Comparison of ENCODE assay signal across 21 mouse cellular contexts in the genomic region with DNA sequence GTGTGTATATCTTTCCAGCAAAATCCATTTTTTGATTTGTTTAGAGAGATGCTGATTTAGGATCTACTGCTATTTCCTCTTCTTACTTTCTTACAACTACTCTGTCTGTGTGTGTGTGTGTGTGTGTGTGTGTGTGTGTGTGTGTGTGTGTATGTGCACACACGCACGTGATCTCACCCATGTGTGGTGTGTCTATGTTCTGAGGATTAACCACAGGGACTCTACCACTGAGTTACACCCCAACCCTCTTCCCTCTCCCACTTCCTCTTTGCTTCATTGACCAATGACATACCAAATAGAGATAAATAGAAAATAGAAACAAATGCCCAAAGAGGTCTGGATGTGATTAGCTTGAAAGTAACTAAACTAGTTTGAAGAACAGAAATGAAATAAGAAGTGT. TPM values are rescaled to one million over a fixed set of nuclear protein-coding genes. Genes with fewer than 3 reads are reported as not detected.
DNase-seq lines count a peak whose midpoint lies in the region; ATAC-seq lines count a peak whose summit lies in the region.
"Had no signal": no experiment of that assay in that cellular context is flagged by ENCODE, and none has a peak within 500 bp of the region (broad histone marks: within the 10 kb centered on the region; RNA-seq: fewer than 3 reads in every experiment).

No protein-coding gene starts in this region.

- no peak overlapping the region for H3K9ac ChIP-seq in hindbrain, embryonic 14.5 days
- H3K9ac ChIP-seq: embryonic facial prominence, embryonic 15.5 days; forebrain, embryonic 12.5 days; liver, embryonic 15.5 days; midbrain, embryonic 13.5 days; neural tube, embryonic 13.5 days had no signal

- 96% methylated on average over 2 of the region's 2 CpGs for WGBS in hindbrain, embryonic 14.5 days

- H3K36me3 ChIP-seq in hindbrain, embryonic 14.5 days (replicated peaks; ENCODE audit: control insufficient read depth, insufficient read depth), result no peaks in the 10 kb centered on the region
- H3K36me3 ChIP-seq: embryonic facial prominence, embryonic 15.5 days; forebrain, embryonic 12.5 days; liver, embryonic 15.5 days; midbrain, embryonic 13.5 days; neural tube, embryonic 13.5 days had no signal

- H3K9me3 ChIP-seq in hindbrain, embryonic 14.5 days (ENCODE audit: control insufficient read depth, low read length), result no peaks in the 10 kb centered on the region
- H3K9me3 ChIP-seq: embryonic facial prominence, embryonic 15.5 days; forebrain, embryonic 12.5 days; liver, embryonic 15.5 days; midbrain, embryonic 13.5 days had no signal

- no peaks in the 10 kb centered on the region for H3K27me3 ChIP-seq in hindbrain, embryonic 14.5 days (ENCODE audit: control insufficient read depth, insufficient read depth, low read length)
- H3K27me3 ChIP-seq: embryonic facial prominence, embryonic 15.5 days; forebrain, embryonic 12.5 days; liver, embryonic 15.5 days; midbrain, embryonic 13.5 days; neural tube, embryonic 13.5 days had no signal

- H3K4me1 ChIP-seq in hindbrain, embryonic 14.5 days (replicated peaks; ENCODE audit: control insufficient read depth, insufficient read depth, low read length), result no peaks in the 10 kb centered on the region
- H3K4me1 ChIP-seq: embryonic facial prominence, embryonic 15.5 days; forebrain, embryonic 12.5 days; midbrain, embryonic 13.5 days; neural tube, embryonic 13.5 days had no signal

- no peak overlapping the region for H3K4me2 ChIP-seq in hindbrain, embryonic 14.5 days (replicated peaks)
- H3K4me2 ChIP-seq: embryonic facial prominence, embryonic 15.5 days; forebrain, embryonic 12.5 days; liver, embryonic 15.5 days; midbrain, embryonic 13.5 days; neural tube, embryonic 13.5 days had no signal

- ATAC-seq in megakaryocyte, adult 5-6 weeks (ENCODE audit: poor library complexity, severe bottlenecking), result peak; percentile 91
- no peak for ATAC-seq in megakaryocyte-erythroid progenitor cell, adult 5-6 weeks (replicated peaks; ENCODE audit: low FRiP score, low TSS enrichment, poor library complexity, severe bottlenecking)
- no peak for ATAC-seq in hindbrain, embryonic 14.5 days (ENCODE audit: low FRiP score)
- ATAC-seq: midbrain, embryonic 13.5 days had no signal

- no peak overlapping the region for H3K27ac ChIP-seq in hindbrain, embryonic 14.5 days
- H3K27ac ChIP-seq: embryonic facial prominence, embryonic 15.5 days; forebrain, embryonic 12.5 days; kidney, postnatal 0 days; liver, embryonic 15.5 days; midbrain, embryonic 13.5 days; neural tube, embryonic 13.5 days; stomach, postnatal 0 days had no signal

- no peak overlapping the region for H3K4me3 ChIP-seq in hindbrain, embryonic 14.5 days (replicated peaks; ENCODE audit: low read length)
- H3K4me3 ChIP-seq: embryonic facial prominence, embryonic 15.5 days; forebrain, embryonic 12.5 days; liver, embryonic 15.5 days; midbrain, embryonic 13.5 days; neural tube, embryonic 13.5 days had no signal

- peak; percentile 85 for DNase-seq in heart, adult 11 months
- DNase-seq in heart, postnatal 4 days, result no peak
- peak; percentile 50 to 58 for DNase-seq in spleen, postnatal 36 days (ENCODE audit: low spot score in 2 of 2)
- no peak for DNase-seq in spleen, postnatal 14 days (ENCODE audit: low spot score in 2 of 2)
- DNase-seq in hindbrain, embryonic 14.5 days (ENCODE audit: low spot score), result no peak
- no peak for DNase-seq in gastrocnemius, adult 8-10 months (ENCODE audit: low spot score in 2 of 2)
- DNase-seq: cerebellum, adult 2 months; heart, postnatal 10 days; thymus, postnatal 36 days had no signal

RNA-seq across cellular contexts. Expression of a gene that starts 4.0 kb away (rescaled TPM):
- under 1 TPM; 0.14 to 0.17 TPM for total RNA-seq in heart, postnatal 4 days (2021)
- total RNA-seq in megakaryocyte, adult 5-6 weeks (2015), result 151 and 163 TPM in 2 replicates
- 201 and 203 TPM in 2 replicates for total RNA-seq in megakaryocyte, adult 5-6 weeks (2017)
- total RNA-seq in megakaryocyte-erythroid progenitor cell, adult 5-6 weeks (2014; fragmentation: Nextera tagmentation), result 1.4 TPM in 1 of 2 replicates, not detected in the other
- 0.27 and 1.0 TPM in 2 replicates for total RNA-seq in megakaryocyte-erythroid progenitor cell, adult 5-6 weeks (2017)
- polyA plus RNA-seq in hindbrain, embryonic 14.5 days (2014; fragmentation: Nextera tagmentation; extraction: Ambion mirVana), result 0.11 and 0.12 TPM in 2 replicates
- total RNA-seq in gastrocnemius, adult 8-10 months (2022), result not detected
- total RNA-seq: ES-E14; layer of hippocampus, postnatal 10 days; left cerebral cortex, postnatal 36 days had no signal
- polyA plus RNA-seq: cerebellum, adult 2 months; forebrain, embryonic 12.5 days; midbrain, embryonic 13.5 days had no signal

Comparison
In these comparisons a context has a peak if more than half of its experiments do, and no peak if none do; other contexts are left out.
1. DNase-seq: peak in heart, adult 11 months (single experiment) and spleen, postnatal 36 days (2 of 2); none in heart, postnatal 4 days (single experiment), spleen, postnatal 14 days (0 of 2), hindbrain, embryonic 14.5 days (single experiment) and gastrocnemius, adult 8-10 months (0 of 2).
2. RNA of a gene that starts 4.0 kb away (total RNA-seq): 151 to 203 TPM in megakaryocyte, adult 5-6 weeks; 0.27 to 1.4 TPM in megakaryocyte-erythroid progenitor cell, adult 5-6 weeks, 0.14 to 0.17 TPM in heart, postnatal 4 days and not detected in gastrocnemius, adult 8-10 months; every median in the first group is over 10 times any median in the second.